Mouse (Mus musculus) layer of hippocampus, adult 18-20 months (tissue): ENCODE data around the gene Ufc1. TPM values are rescaled to one million over a fixed set of nuclear protein-coding genes. Genes with fewer than 3 reads are reported as not detected.
A peak's percentile ranks its signal among the peaks of the same experiment; 100 is the strongest.

Experiments
- DNase-seq, 2 experiments: peaks; one replicate each; pipeline ENCODE4 v3.0.0; 2022; ENCODE audit warnings: low spot score in 2 of 2
- total RNA-seq, 2 experiments: library from RNA; stranded (reverse); gene quantifications; 2 replicates each; pipeline ENCODE4 v1.2.3; 2021

Ufc1 gene
- total RNA-seq, 2 experiments from 2014 or later: 99.7 to 108 TPM

- no peak for DNase-seq
Observed at GRCm38 (mm10) chr1:171271622-171272021, 23.2 kb downstream of the Ufc1 start.

DNA sequence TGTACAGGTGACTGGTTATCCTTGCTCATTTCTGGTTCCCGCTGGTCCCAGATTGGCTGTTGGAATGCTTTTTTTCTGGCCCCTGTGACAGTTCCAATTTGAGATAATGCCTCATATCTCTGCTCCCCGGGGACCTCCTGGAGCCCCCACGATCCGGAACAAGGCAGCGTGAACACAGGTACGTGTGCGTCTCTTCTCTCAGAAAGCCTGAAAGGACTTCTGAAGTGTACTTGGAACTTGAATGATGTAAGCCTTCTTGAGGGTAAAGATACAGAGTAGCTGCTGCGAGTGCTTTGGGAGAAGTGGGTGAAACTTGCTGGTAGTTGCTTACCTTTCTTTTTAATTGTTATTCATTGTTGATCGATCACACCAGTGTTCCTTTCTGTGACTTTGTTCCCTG, 23.6 kb downstream of the Ufc1 start:
- DNase-seq: no peak

- no peak for DNase-seq
Observed at GRCm38 (mm10) chr1:171270573-171270900, 24.3 kb downstream of the Ufc1 start.

GRCm38 (mm10) chr1:171269848-171270572, 24.8 kb downstream of the Ufc1 start, which contains the start of gene B4galt3:
Gene B4galt3 (plus strand): TSS chr1:171270328.
- DNase-seq: peak; percentile 94 to 96

- no peak for DNase-seq
Observed at GRCm38 (mm10) chr1:171268341-171268740, 26.5 kb downstream of the Ufc1 start.

DNA sequence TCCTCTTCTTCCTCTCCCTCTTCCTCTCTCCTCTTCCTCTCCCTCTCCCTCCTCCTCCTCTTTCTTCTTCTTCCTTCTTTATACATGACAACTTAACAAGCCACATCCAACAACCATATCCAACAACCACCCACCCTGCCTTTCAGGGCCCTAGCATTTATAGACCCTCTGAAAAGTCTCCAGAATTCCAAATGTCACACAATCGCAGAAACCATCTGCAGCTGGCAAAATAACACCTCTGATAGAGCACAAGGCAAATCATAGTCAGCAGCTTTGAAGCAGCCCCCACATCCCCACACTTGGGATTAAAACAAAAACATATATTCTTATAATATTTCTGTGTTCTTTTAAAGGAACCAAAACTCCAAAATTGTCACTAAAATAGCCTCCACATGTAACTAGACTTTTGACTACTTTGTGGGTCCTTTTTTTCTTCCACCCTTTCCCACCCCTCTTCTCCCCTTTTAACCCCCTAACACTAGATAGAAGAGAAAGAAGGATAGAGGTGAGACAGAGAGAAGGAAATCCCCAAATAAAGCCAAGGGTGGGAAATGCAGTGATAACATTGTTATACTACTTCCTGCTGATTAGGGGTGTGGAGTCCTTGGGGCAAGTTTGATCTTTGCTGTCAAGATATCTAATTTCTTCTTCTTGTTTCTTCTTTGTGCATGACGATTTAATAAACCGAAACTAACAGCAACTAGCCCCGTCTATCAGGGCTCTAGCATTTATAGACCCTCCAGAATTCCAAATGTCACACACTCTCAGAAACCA, 28.7 kb downstream of the Ufc1 start:
- DNase-seq: no peak

DNA sequence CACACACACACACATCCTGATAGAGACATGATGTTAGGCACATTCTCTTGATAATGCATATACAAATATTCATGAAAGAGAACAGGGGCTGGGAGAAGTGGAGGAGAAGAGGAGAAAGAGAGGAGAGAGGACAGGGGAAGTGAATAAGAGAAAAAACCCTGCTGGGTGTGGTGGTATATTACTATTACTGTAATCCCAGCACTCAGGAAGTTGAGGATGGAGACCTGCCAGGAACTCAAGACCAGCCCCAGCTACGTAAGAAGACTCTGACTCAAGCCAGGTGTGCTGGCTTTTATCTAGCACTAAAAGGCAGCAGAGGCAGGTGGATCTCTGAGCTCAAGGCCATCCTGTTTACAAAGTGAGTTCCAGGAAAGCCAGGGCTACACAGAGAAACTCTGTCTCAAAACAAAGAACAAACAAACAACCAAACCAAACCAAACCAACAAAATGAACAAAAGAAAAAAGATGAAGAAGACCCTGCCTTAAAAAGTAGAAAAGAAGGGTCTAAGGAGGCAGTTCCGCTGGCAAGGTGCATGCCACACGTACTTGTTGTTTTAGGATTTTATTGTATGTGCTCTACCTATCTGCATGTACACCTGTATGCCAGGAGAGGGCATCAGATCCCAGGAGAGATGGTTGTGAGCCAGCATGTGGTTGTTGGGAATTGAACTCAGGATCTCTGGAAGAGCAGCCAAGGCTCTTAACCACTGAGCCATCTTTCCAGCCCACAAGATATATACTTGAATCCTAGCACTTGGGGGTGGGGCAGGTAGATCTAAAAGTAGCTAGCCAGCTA, 31.0 kb downstream of the Ufc1 start:
- no peak for DNase-seq

- peak; percentile 48 to 73 for DNase-seq
Observed at GRCm38 (mm10) chr1:171263185-171263611, 31.6 kb downstream of the Ufc1 start.

DNA sequence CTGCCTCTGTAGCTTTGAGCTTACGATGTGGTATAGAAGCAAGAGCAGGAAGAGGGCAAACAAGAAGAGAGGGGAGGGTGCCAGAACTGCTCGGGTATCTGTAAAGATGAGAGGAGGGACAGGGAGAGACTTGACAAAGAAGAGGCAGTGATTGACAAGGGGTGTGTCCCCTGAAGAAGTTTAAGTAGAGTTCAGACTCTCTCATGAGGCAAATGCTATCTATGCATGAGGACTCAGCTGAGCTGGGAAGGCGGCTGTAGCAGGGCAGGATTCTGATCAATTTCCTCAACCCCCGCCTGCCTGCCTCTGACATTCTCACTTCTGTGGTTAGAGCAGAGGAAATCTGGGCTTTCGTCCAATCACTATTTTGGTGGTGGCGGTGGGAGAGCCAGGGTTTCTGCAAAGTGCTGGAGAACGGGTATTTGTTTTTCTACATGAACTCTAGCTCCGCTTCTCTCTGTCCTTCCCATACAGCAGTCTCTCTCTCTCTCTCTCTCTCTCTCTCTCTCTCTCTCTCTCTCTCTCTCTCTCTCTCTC, 32.2 kb downstream of the Ufc1 start:
- DNase-seq: peak; percentile 84 to 94

- no peak for DNase-seq
Observed at GRCm38 (mm10) chr1:171260316-171260715, 34.5 kb downstream of the Ufc1 start.

DNA sequence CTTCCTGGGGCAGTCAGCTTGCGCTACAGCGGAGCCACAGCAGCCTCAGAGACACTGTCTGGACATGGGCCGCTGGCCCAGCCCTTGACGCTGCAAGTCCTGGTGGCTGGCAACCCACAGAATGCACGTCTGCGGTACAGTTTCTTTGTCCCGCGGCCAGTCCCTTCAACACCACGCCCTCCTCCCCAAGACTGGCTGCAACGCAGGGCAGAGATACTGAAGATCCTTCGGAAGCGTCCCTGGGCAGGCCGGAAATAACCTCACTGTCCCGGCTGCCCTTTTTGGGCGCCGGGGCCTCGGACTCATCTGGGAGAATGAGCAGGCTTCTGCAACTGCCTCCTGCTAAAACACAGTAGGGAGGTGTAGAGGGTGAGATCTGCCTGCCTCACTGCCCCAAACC, 35.9 kb downstream of the Ufc1 start:
- DNase-seq: no peak

GRCm38 (mm10) chr1:171257781-171258180, 37.0 kb downstream of the Ufc1 start:
- DNase-seq: no peak

DNA sequence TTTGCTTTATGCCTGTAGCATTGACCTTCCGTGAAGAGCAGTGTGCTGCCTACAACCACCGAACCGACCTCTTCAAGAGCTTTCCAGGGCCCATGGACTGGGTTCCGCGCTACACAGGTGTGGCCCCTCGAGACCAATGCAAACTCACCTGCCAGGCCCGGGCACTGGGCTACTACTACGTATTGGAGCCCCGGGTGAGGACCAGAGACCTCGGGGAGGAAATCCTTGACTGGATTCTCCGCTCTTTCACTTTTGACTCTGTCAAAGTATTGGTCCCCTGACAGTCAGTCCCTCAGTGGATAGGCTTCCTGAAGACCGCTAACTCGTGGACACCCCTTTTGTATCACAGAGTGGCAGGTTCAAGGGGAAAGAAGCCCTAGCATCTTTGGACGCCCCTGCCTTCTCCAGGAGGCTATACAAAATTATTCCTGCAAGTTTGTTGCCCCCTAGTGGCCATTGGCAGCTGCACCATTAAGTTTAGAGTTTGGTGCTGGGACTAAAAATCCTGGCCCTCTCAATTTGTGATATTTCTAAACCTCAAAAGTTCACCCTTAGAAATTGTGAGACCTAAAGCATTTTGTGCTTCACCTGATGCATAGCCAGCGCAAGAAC, 37.8 kb downstream of the Ufc1 start:
- peak; percentile 51 to 76 for DNase-seq

GRCm38 (mm10) chr1:171256095-171256818, 38.6 kb downstream of the Ufc1 start:
- DNase-seq: no peak

- DNase-seq: no peak
Observed at GRCm38 (mm10) chr1:171252415-171252814, 42.4 kb downstream of the Ufc1 start.

GRCm38 (mm10) chr1:171251594-171252324, 43.1 kb downstream of the Ufc1 start:
- DNase-seq: no peak

- peak in 1 of 2 experiments; percentile 50 for DNase-seq
Observed at GRCm38 (mm10) chr1:171250680-171251593, 43.9 kb downstream of the Ufc1 start, which contains the start of gene Ndufs2. Gene Ndufs2 (minus strand): TSS chr1:171251388.

GRCm38 (mm10) chr1:171249913-171250600, 44.8 kb downstream of the Ufc1 start, which contains the start of gene Adamts4:
Gene Adamts4 (plus strand): TSS chr1:171250421.
- DNase-seq: peak in 1 of 2 experiments; percentile 58
